13 mouse cellular contexts compared by ENCODE assay signal in the genomic region with DNA sequence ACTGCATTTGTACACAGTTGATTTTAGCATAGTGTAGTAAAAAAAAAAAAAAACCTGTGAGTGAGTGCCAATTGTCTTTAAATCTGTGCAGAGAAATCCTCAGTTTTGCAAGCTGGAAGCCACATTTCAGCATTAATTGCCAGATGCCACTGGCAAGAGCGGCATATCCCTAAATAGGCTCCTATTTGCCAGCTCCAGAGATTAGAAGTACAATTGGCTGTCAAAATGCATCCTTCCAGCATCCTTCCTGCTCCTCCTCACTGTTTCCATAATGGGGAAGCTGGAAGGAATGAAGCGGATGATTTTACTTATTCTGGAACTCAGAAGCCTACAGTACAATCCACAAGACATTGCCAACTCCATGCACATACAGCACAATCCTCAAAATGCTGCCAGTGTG.
DNase-seq lines count a peak whose midpoint lies in the region; ATAC-seq lines count a peak whose summit lies in the region.
"Had no signal": no experiment of that assay in that cellular context is flagged by ENCODE, and none has a peak within 500 bp of the region (broad histone marks: within the 10 kb centered on the region; RNA-seq: fewer than 3 reads in every experiment).

No protein-coding gene starts in this region.

- no peak overlapping the region for H3K9ac ChIP-seq in midbrain, embryonic 14.5 days (replicated peaks; ENCODE audit: low read length)
- no peak overlapping the region for H3K9ac ChIP-seq in midbrain, embryonic 11.5 days (ENCODE audit: low read length)
- H3K9ac ChIP-seq in kidney, embryonic 15.5 days: no peak overlapping the region
- H3K9ac ChIP-seq: liver, embryonic 14.5 days had no signal

- H3K4me1 ChIP-seq in midbrain, embryonic 14.5 days (ENCODE audit: control insufficient read depth, insufficient read depth, low read length): no peaks in the 10 kb centered on the region
- H3K4me1 ChIP-seq in midbrain, embryonic 11.5 days (ENCODE audit: control insufficient read depth, insufficient read depth, low read length): no peaks in the 10 kb centered on the region
- H3K4me1 ChIP-seq in kidney, embryonic 15.5 days: no peaks in the 10 kb centered on the region

- H3K9me3 ChIP-seq in midbrain, embryonic 14.5 days (ENCODE audit: control insufficient read depth, low read length): no peaks in the 10 kb centered on the region
- no peaks in the 10 kb centered on the region for H3K9me3 ChIP-seq in midbrain, embryonic 11.5 days (ENCODE audit: control insufficient read depth, low read length)
- H3K9me3 ChIP-seq in kidney, embryonic 15.5 days (replicated peaks): no peaks in the 10 kb centered on the region

- no peaks in the 10 kb centered on the region for H3K36me3 ChIP-seq in midbrain, embryonic 14.5 days (ENCODE audit: control insufficient read depth, insufficient read depth, low read length)
- no peaks in the 10 kb centered on the region for H3K36me3 ChIP-seq in midbrain, embryonic 11.5 days (ENCODE audit: control insufficient read depth, insufficient read depth, low read length)
- H3K36me3 ChIP-seq in kidney, embryonic 15.5 days: no peaks in the 10 kb centered on the region

- 0 out of 2 replicates have a peak overlapping the region, but pooled peaks have one; percentile 37 for H3K27ac ChIP-seq in midbrain, embryonic 14.5 days (replicated peaks; ENCODE audit: low read depth, low read length)
- H3K27ac ChIP-seq in midbrain, embryonic 11.5 days (ENCODE audit: low read depth, low read length): no peak overlapping the region
- no peak overlapping the region for H3K27ac ChIP-seq in kidney, embryonic 15.5 days
- H3K27ac ChIP-seq: liver, embryonic 14.5 days had no signal

- no peak for ATAC-seq in midbrain, embryonic 14.5 days (ENCODE audit: low FRiP score, low TSS enrichment)
- no peak for ATAC-seq in midbrain, embryonic 11.5 days (ENCODE audit: low FRiP score)
- ATAC-seq in kidney, embryonic 15.5 days (replicated peaks; ENCODE audit: low FRiP score): no peak

- WGBS in midbrain, embryonic 14.5 days: 83% methylated on average over 2 of the region's 2 CpGs
- 90% methylated on average over 2 of the region's 2 CpGs for WGBS in midbrain, embryonic 11.5 days
- WGBS in kidney, embryonic 15.5 days: 86% methylated on average over 2 of the region's 2 CpGs

- H3K4me2 ChIP-seq in midbrain, embryonic 14.5 days (ENCODE audit: low read length): no peak overlapping the region
- no peak overlapping the region for H3K4me2 ChIP-seq in midbrain, embryonic 11.5 days
- no peak overlapping the region for H3K4me2 ChIP-seq in kidney, embryonic 15.5 days

- H3K4me3 ChIP-seq in midbrain, embryonic 14.5 days (replicated peaks; ENCODE audit: low read depth, low read length): no peak overlapping the region
- no peak overlapping the region for H3K4me3 ChIP-seq in midbrain, embryonic 11.5 days (ENCODE audit: low read depth, low read length)
- H3K4me3 ChIP-seq in kidney, embryonic 15.5 days (replicated peaks): no peak overlapping the region

- no peaks in the 10 kb centered on the region for H3K27me3 ChIP-seq in midbrain, embryonic 14.5 days (ENCODE audit: control insufficient read depth, insufficient read depth, low read length)
- no peaks in the 10 kb centered on the region for H3K27me3 ChIP-seq in midbrain, embryonic 11.5 days (ENCODE audit: control insufficient read depth, insufficient read depth, low read length)
- no peaks in the 10 kb centered on the region for H3K27me3 ChIP-seq in kidney, embryonic 15.5 days

- DNase-seq in midbrain, embryonic 14.5 days: peak; percentile 16
- DNase-seq in midbrain, embryonic 11.5 days (ENCODE audit: low spot score, missing footprints): no peak
- peak; percentile 55 to 61 for DNase-seq in frontal cortex, adult 2 months (ENCODE audit: extremely low spot score in 1 of 2, low spot score in 1 of 2)
- DNase-seq in layer of hippocampus, postnatal 36 days: peak; percentile 55 to 58
- DNase-seq in right cerebral cortex, postnatal 36 days (ENCODE audit: low spot score in 2 of 2): peak; percentile 20 to 35
- DNase-seq in embryo, embryonic 10.5 days (ENCODE audit: low spot score): no peak
- DNase-seq in embryo, embryonic 11 days: no peak
- DNase-seq: heart, adult 18-20 months; kidney, adult 2 months; lung, postnatal 4 days; thymus, postnatal 25 days had no signal

Comparison
In these comparisons a context has a peak if more than half of its experiments do, and no peak if none do; other contexts are left out.
1. DNase-seq: peak in midbrain, embryonic 14.5 days (single experiment), frontal cortex, adult 2 months (2 of 2), layer of hippocampus, postnatal 36 days (2 of 2) and right cerebral cortex, postnatal 36 days (2 of 2); none in midbrain, embryonic 11.5 days (single experiment), embryo, embryonic 10.5 days (single experiment) and embryo, embryonic 11 days (single experiment).